Mouse (Mus musculus) C2C12 (cell line): ENCODE measurements around the gene Dgcr6. TPM values are rescaled to one million over a fixed set of nuclear protein-coding genes. Genes with fewer than 3 reads are reported as not detected.

ENCODE experiments used
- H3K27me3 ChIP-seq: one replicate; pipeline ENCODE4 v1.6.1; 2011; ENCODE audit not compliant: control insufficient read depth, insufficient read depth, insufficient read length
- H3K36me3 ChIP-seq: one replicate; pipeline ENCODE4 v1.6.1; 2011; ENCODE audit not compliant: control insufficient read depth, insufficient read depth
- H3K4me3 ChIP-seq: one replicate; pipeline ENCODE4 v1.5.1; 2011; ENCODE audit warnings: mild to moderate bottlenecking, control low read depth; ENCODE audit not compliant: poor library complexity, insufficient read depth, severe bottlenecking
- H3K79me2 ChIP-seq: one replicate; pipeline ENCODE4 v1.6.1; 2011; ENCODE audit not compliant: control insufficient read depth, insufficient read depth
- H3K79me3 ChIP-seq: one replicate; pipeline ENCODE4 v1.6.1; 2011; ENCODE audit warnings: low read depth, control low read depth
- H3ac ChIP-seq: one replicate; pipeline ENCODE3; 2011; ENCODE audit warnings: low read depth; ENCODE audit not compliant: control insufficient read depth, insufficient read length
- CEBPB ChIP-seq: IDR thresholded peaks from one replicate; pipeline ENCODE4 v1.6.1; 2011; ENCODE audit warnings: low read depth, mild to moderate bottlenecking, control low read depth, moderate library complexity
- CTCF ChIP-seq: IDR thresholded peaks from one replicate; pipeline ENCODE4 v1.5.1; 2011; ENCODE audit not compliant: control insufficient read depth, insufficient read depth, insufficient read length
- FOSL1 ChIP-seq: IDR thresholded peaks from one replicate; pipeline ENCODE4 v1.8.0; 2011; ENCODE audit warnings: mild to moderate bottlenecking, low read length; ENCODE audit not compliant: poor library complexity, insufficient read depth, severe bottlenecking
- MAX ChIP-seq: IDR thresholded peaks from one replicate; pipeline ENCODE4 v1.6.1; 2011; ENCODE audit warnings: mild to moderate bottlenecking, control low read depth
- MYOD1 ChIP-seq: IDR thresholded peaks from one replicate; pipeline ENCODE4 v1.6.1; 2011; ENCODE audit warnings: low read depth; ENCODE audit not compliant: control insufficient read depth, insufficient read length
- MYOG ChIP-seq: IDR thresholded peaks from one replicate; pipeline ENCODE4 v1.6.1; 2011; ENCODE audit not compliant: control insufficient read depth, insufficient read length; ENCODE audit errors: extremely low read depth
- USF1 ChIP-seq: IDR thresholded peaks from one replicate; pipeline ENCODE4 v1.6.1; 2011; ENCODE audit warnings: low read depth, mild to moderate bottlenecking, control low read depth, moderate library complexity
- polyA plus RNA-seq: library from polyadenylated mRNA; unstranded; fragments of >200 nt; fragmentation: generic; extraction: Trizol; gene quantifications from one replicate; pipeline ENCODE4 v1.2.1, GENCODE M21; 2012; ENCODE audit warnings: missing spikeins

Gene Dgcr6
- polyA plus RNA-seq, 1 experiment = 71.1 TPM

DNA sequence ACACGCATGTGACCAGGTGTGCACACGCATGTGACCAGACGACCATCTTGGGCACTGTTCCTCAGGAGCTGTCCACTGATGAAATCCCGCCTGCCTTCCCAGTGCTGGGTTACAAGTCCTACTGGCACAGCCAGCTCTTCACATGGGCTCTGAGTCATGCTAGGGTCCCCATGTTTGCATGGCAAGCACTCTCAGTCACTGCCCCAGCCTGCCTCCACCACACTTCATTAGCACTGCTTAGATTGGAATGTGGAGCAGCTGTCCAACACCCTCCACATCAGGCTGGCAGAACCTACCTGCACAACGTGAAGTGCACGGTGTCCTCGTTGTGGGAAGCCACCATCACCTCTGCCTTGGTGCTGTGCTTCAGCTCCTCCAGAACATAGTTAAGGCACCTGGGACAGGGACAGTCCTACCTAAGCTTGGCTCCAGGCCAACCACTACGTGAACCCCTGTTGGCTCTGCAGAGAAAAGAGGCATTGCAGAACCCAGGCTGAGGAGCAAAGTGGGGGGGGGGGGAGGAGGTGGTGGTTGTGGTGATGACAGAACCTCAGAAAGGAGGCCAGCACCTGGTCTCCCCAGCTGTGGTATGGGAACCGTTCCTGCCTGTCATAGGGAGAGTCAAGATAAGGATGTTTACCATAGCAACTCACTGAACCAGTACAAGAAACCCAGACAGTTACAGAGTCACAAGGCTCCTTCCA, 20.8 kb downstream of the Dgcr6 start:
- H3K79me3 ChIP-seq = no peaks in the 10 kb centered on the region
- H3K27me3 ChIP-seq = no peaks in the 10 kb centered on the region
- H3K79me2 ChIP-seq = no peaks in the 10 kb centered on the region
- H3ac ChIP-seq = no peak overlapping the region
- H3K4me3 ChIP-seq = no peak overlapping the region
- TF ChIP-seq MYOG = no peak
- no peak for TF ChIP-seq MAX
- TF ChIP-seq CTCF = no peak
- TF ChIP-seq CEBPB = no peak
- no peak for TF ChIP-seq FOSL1
- no peak for TF ChIP-seq MYOD1
- TF ChIP-seq USF1 = no peak
- peaks cover 7% of the 10 kb centered on the region for H3K36me3 ChIP-seq

DNA sequence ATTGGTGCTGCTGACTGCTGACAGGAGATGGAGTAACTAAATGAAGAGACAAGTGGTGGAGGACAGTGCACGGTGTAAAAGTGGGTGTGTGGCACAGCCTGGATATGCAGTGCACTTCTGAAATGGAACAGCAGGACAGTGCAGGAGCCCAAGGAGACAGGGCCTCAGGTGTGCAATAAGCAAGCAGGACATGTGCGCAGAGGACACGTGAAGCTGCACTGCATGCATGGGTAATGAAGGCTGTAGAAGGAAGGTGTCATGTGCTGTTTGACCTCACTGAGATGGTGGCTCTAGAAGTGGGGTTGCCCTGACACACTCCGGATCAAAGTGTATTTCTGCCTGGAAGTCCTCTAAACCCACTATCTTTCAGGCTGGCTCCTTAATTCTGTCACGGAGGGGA, 22.0 kb downstream of the Dgcr6 start:
- Histone ChIP-seq H3ac (no peak overlapping the region), H3K4me3 (no peak overlapping the region), H3K79me2 (no peaks in the 10 kb centered on the region), H3K36me3 (peaks cover 3% of the 10 kb centered on the region), H3K79me3 (no peaks in the 10 kb centered on the region), H3K27me3 (no peaks in the 10 kb centered on the region)
- TF ChIP-seq MAX (no peak), FOSL1 (no peak), MYOD1 (no peak), CTCF (no peak), USF1 (no peak), CEBPB (no peak), MYOG (no peak)

DNA sequence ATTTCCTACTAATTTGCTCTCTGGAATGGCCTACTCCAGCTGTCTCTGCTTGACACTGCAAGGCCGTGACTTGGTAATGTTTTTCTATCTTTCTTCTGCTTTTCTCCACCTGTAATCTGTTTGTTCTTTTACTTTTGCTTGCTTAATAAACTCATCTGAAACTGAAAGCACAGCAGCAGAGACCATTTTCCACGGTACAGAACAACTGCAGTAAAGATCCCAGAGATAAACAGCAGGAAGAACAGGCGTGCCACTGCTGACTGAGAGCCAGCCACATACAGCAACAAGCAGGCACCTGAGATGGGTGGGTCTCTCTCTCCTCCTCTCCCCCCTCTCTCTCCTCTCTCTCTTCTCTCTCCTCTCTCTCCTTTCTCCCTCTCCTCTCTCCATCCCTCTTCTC, 22.5 kb downstream of the Dgcr6 start:
- H3K79me2 ChIP-seq = no peaks in the 10 kb centered on the region

DNA sequence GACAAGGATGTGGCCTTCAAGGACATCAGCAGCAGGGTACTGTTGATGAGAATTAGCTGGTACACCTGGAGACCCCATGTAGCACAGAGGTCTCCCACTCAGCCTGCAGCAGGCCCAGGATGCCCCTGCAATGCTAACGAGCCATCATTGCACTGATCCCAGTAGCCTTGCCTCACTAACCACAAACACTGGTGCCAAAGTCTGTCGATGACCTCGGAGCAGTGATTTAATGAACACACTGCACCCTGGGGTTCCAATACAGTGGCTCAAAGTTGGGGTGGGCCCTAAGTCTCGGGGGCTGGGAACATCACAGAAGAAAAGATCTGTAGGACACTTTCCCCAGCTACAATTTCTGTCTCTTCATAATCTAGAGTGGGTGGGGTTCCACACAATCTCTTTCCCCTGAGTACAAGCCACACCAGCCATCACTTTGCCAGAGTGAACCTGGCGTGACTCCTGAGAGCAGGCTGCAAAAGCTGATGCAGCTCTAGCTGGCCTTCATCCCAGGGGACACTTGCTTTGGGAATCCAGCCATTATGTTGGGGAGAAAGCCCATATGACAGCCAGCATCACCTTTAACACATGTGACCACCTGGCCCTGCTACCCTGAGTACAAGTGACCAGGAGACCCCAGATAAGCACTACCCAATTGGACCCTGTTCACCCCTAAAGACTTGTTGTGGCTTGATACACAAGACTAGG, 25.8 kb downstream of the Dgcr6 start:
- Histone ChIP-seq H3K36me3 (no peaks in the 10 kb centered on the region), H3K27me3 (no peaks in the 10 kb centered on the region), H3K79me3 (no peaks in the 10 kb centered on the region), H3K79me2 (no peaks in the 10 kb centered on the region), H3ac (no peak overlapping the region), H3K4me3 (no peak overlapping the region)
- TF ChIP-seq MYOD1 (no peak), MAX (no peak), MYOG (no peak)

More for the DNA sequence above, 22.5 kb downstream of the Dgcr6 start:
- no peak overlapping the region for H3K4me3 ChIP-seq
- no peaks in the 10 kb centered on the region for H3K27me3 ChIP-seq
- H3K79me3 ChIP-seq = no peaks in the 10 kb centered on the region
- no peak for TF ChIP-seq USF1
- no peak for TF ChIP-seq MYOD1
- TF ChIP-seq CTCF = no peak
- TF ChIP-seq MYOG = no peak
- TF ChIP-seq FOSL1 = no peak
- no peak for TF ChIP-seq CEBPB
- H3ac ChIP-seq = no peak overlapping the region
- no peaks in the 10 kb centered on the region for H3K36me3 ChIP-seq

GRCm38 (mm10) chr16:18079300-18079699, 26.6 kb downstream of the Dgcr6 start:
- Histone ChIP-seq H3K36me3 (no peaks in the 10 kb centered on the region), H3ac (no peak overlapping the region), H3K4me3 (no peak overlapping the region), H3K27me3 (no peaks in the 10 kb centered on the region), H3K79me2 (no peaks in the 10 kb centered on the region), H3K79me3 (no peaks in the 10 kb centered on the region)
- TF ChIP-seq CTCF = no peak
- TF ChIP-seq FOSL1 = no peak
- TF ChIP-seq USF1 = no peak
- TF ChIP-seq CEBPB = no peak
- no peak for TF ChIP-seq MYOD1
- TF ChIP-seq MYOG = no peak
- no peak for TF ChIP-seq MAX

DNA sequence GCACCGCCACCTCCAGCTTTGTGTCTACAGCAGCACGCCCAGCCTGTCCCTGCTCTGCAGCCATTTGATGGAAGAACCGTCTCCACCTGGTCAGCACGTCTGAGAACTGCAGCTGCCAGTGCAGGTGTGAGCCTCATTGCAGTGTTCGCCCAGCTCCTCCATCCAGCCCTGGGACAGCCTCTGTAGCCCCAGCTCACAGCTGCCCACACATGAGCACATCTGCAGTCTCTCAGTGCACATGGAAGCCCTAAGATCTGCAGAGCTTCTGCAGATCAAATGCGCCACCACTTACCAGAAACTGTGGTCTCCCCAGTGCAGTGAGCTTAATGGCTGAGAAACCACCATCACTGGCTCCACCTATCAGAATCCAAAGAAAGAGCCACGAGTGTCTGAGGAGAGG, 27.5 kb downstream of the Dgcr6 start:
- no peak overlapping the region for H3K4me3 ChIP-seq
- no peaks in the 10 kb centered on the region for H3K36me3 ChIP-seq
- no peak for TF ChIP-seq CEBPB
- TF ChIP-seq MYOG = no peak
- no peak for TF ChIP-seq FOSL1
- no peak for TF ChIP-seq CTCF
- TF ChIP-seq MAX = no peak
- TF ChIP-seq MYOD1 = no peak
- TF ChIP-seq USF1 = no peak
- H3K79me2 ChIP-seq = no peaks in the 10 kb centered on the region
- H3ac ChIP-seq = no peak overlapping the region
- H3K79me3 ChIP-seq = no peaks in the 10 kb centered on the region
- no peaks in the 10 kb centered on the region for H3K27me3 ChIP-seq
